Mouse (Mus musculus): ENCODE results near the gene Slc17a9. TPM values are rescaled to one million over a fixed set of nuclear protein-coding genes. Genes with fewer than 3 reads are reported as not detected.
"Not testable (repeated sequence)": the region's sequence is repeated elsewhere in the genome, so short reads cannot be mapped to it uniquely, and the experiment has no call there.

The Slc17a9 gene
- polyA plus RNA-seq, 1 experiment = not detected

GRCm38 (mm10) chr2:180705975-180706374 lies 19.1 kb upstream of the Slc17a9 start:
- H3K4me3 ChIP-seq (ENCODE audit: insufficient read depth, low read depth, low read length) = no peak overlapping the region
- TF ChIP-seq POLR2A (IDR thresholded peaks at IDR 0.05; ENCODE audit: insufficient read depth, low read depth, low read length) = no peak
- no peak for TF ChIP-seq CTCF (IDR thresholded peaks at IDR 0.05; ENCODE audit: insufficient read depth, low read depth, low read length)
- no peak overlapping the region for H3K27ac ChIP-seq (ENCODE audit: insufficient read depth, low read depth, low read length)
- 94% methylated on average over 5 of the region's 5 CpGs for WGBS
- H3K4me1 ChIP-seq (ENCODE audit: control insufficient read depth, insufficient read depth, low read length) = no peaks in the 10 kb centered on the region

- under 1% methylated on average over 39 of the region's 39 CpGs for WGBS
- peaks cover 5% of the 10 kb centered on the region for H3K4me1 ChIP-seq (ENCODE audit: control insufficient read depth, insufficient read depth, low read length)
Measured at GRCm38 (mm10) chr2:180709023-180709922, 15.8 kb upstream of the Slc17a9 start.

DNA sequence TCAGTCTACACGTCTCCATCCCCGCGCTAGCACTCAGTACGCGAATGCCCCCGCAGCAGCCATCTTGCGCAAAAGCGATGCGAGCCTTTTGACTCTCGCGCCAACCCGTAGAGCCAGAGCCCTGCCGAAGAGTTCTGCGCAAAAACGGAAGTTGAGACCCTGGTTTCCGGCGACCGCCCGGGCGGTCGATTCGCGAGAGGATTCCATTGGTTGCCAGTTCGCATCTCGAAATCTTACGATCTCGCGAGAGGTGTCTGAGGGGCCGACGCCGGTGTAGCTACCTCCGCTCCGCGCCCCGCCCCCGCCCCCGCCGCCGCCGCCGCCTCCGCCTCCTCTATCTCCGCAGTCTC lies 15.2 kb upstream of the Slc17a9 start, which contains the start of the genes Dido1 and Gid8:
Gene Dido1 (minus strand): TSS at position 77 of the 350 bp plus-strand sequence.
Gene Gid8 (plus strand): TSS at position 195 of the 350 bp plus-strand sequence.
- peaks cover 5% of the 10 kb centered on the region for H3K4me1 ChIP-seq (ENCODE audit: control insufficient read depth, insufficient read depth, low read length)
- no peak for TF ChIP-seq CTCF (IDR thresholded peaks at IDR 0.05; ENCODE audit: insufficient read depth, low read depth, low read length)
- TF ChIP-seq POLR2A (IDR thresholded peaks at IDR 0.05; ENCODE audit: insufficient read depth, low read depth, low read length) = 0 out of 2 replicates have a peak, but pooled peaks have one; percentile 16
- H3K27ac ChIP-seq (ENCODE audit: insufficient read depth, low read depth, low read length) = peak within 1 kb of the TSS; percentile 81
- peak within 1 kb of the TSS; percentile 76 for H3K4me3 ChIP-seq (ENCODE audit: insufficient read depth, low read depth, low read length)
- under 1% methylated on average over 43 of the region's 43 CpGs for WGBS

More at GRCm38 (mm10) chr2:180709023-180709922, 15.8 kb upstream of the Slc17a9 start:
- Histone ChIP-seq H3K27ac (ENCODE audit: insufficient read depth, low read depth, low read length) (peak overlapping the region; percentile 81), H3K4me3 (ENCODE audit: insufficient read depth, low read depth, low read length) (peak overlapping the region; percentile 74)
- TF ChIP-seq CTCF (IDR thresholded peaks at IDR 0.05; ENCODE audit: insufficient read depth, low read depth, low read length) = no peak
- TF ChIP-seq POLR2A (IDR thresholded peaks at IDR 0.05; ENCODE audit: insufficient read depth, low read depth, low read length) = 0 out of 2 replicates have a peak, but pooled peaks have one; percentile 0

DNA sequence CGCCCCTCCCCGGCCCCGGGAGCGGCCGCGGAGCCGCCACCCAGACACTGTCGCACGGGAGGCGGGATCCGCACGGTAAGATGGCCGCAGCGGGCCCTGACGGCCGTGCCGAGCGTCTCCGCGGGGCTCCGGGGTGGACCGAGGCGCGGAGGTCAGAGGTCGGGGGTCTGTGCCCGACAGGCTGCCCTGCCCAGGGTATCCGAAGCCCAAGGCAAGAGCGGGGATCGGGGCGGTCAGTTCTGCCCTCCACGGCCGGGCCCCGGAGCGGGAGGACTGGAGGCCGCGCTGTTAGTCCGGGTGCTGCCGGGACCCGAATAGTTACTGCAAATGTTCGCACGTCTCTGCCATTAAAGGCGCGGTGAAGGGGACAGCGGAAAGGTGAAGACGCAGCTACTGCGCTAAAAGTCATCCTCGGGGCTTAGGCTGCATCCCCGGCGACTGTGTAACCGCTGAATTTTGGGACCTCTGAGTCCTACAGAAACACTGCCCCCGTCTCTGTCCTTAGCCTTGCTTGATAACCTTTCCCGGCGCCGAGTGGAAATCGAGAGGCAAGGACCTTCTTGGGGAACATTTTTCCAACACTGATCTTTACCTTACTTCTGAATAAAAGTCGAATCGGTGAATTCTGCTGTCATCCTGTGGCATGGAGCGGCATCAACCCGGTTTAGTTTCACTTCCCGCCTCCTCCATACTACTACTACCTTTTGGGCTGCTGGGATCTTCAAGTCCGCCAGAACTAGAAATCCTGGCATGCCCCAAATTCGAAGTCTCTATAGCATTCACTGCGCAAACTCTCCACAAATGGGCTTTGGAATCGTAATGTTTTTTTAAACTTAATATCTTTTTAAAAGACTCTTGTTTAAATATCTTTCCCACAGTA lies 14.5 kb upstream of the Slc17a9 start:
- TF ChIP-seq CTCF (IDR thresholded peaks at IDR 0.05; ENCODE audit: insufficient read depth, low read depth, low read length) (no peak), POLR2A (IDR thresholded peaks at IDR 0.05; ENCODE audit: insufficient read depth, low read depth, low read length) (no peak; the same call in 1 of the 2 replicates)
- H3K4me1 ChIP-seq (ENCODE audit: control insufficient read depth, insufficient read depth, low read length) = peaks cover 5% of the 10 kb centered on the region
- H3K27ac ChIP-seq (ENCODE audit: insufficient read depth, low read depth, low read length) = peak overlapping the region; percentile 65
- 2% methylated on average over 64 of the region's 64 CpGs for WGBS
- peak overlapping the region; percentile 76 for H3K4me3 ChIP-seq (ENCODE audit: insufficient read depth, low read depth, low read length)

DNA sequence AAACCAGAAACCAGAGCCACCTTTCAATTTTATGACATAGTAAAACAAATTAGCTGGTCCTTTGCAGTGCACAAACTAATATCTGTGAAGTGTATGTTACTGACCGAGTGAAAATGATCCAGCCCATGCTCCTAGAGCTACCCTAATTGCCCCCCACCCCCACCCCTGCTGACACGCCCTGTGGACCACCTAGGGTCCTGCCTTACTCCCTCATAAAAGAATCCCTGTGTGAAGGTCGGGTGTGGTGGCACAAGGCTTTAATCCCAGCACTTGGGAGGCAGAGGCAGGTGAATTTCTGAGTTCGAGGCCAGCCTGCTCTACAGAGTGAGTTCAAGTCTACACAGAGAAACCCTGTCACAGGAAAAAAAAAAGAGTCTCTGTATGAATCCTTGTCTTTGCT lies 13.5 kb upstream of the Slc17a9 start:
- H3K4me3 ChIP-seq (ENCODE audit: insufficient read depth, low read depth, low read length) = no peak overlapping the region
- H3K4me1 ChIP-seq (ENCODE audit: control insufficient read depth, insufficient read depth, low read length) = peaks cover 5% of the 10 kb centered on the region
- H3K27ac ChIP-seq (ENCODE audit: insufficient read depth, low read depth, low read length) = no peak overlapping the region
- no peak for TF ChIP-seq POLR2A (IDR thresholded peaks at IDR 0.05; ENCODE audit: insufficient read depth, low read depth, low read length)
- no peak for TF ChIP-seq CTCF (IDR thresholded peaks at IDR 0.05; ENCODE audit: insufficient read depth, low read depth, low read length)
- WGBS = 54% methylated on average over 4 of the region's 4 CpGs

- TF ChIP-seq CTCF (IDR thresholded peaks at IDR 0.05; ENCODE audit: insufficient read depth, low read depth, low read length) (no peak), POLR2A (IDR thresholded peaks at IDR 0.05; ENCODE audit: insufficient read depth, low read depth, low read length) (no peak)
- Histone ChIP-seq H3K27ac (ENCODE audit: insufficient read depth, low read depth, low read length) (no peak overlapping the region), H3K4me1 (ENCODE audit: control insufficient read depth, insufficient read depth, low read length) (peaks cover 5% of the 10 kb centered on the region), H3K4me3 (ENCODE audit: insufficient read depth, low read depth, low read length) (no peak overlapping the region)
- 92% methylated on average over 5 of the region's 5 CpGs for WGBS
Measured at GRCm38 (mm10) chr2:180712037-180712689, 12.9 kb upstream of the Slc17a9 start.

DNA sequence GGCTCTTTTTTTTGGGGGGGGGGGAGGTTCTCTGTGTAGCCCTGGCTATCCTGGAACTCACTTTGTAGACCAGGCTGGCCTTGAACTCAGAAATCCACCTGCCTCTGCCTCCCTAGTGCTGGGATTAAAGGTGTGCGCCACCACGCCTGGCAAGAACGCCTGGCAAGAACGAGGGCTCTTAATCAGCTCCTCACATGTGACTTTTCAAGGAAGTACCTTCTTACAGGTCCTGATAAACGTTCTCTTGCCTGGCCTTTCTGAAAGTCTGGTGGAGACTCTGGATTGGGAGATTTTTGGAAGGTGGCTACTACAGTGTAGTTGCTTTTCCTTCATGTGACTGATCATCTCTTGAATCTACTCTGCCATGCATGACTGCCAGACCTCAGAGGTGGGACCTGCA lies 2.3 kb upstream of the Slc17a9 start:
- H3K4me1 ChIP-seq (ENCODE audit: control insufficient read depth, insufficient read depth, low read length) = peaks cover 21% of the 10 kb centered on the region
- not testable (repeated sequence) for H3K27ac ChIP-seq (ENCODE audit: insufficient read depth, low read depth, low read length); H3K4me3 ChIP-seq (ENCODE audit: insufficient read depth, low read depth, low read length)
- WGBS = 88% methylated on average over 5 of the region's 5 CpGs

DNA sequence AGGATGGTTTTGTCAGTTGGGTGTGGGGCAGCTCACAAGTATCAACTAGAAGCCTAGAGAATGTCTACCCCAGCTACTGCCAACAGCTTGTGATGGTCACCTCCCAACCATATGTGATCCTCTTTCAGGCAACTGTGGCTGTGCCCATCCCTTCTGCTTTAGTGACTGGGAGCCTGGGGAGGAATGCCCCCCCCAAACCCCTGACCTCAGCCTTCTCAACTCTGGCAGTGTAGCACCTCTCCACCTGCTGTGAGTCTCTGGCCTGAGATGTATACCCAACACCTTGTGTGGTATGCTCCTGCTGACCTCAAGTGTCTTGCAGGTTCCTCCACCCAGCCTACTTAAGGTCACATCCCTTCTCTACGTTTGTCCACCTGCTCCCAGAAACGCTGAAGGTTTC lies 1.2 kb upstream of the Slc17a9 start:
- no peak overlapping the region for H3K4me3 ChIP-seq (ENCODE audit: insufficient read depth, low read depth, low read length)
- 49% methylated on average over 2 of the region's 2 CpGs for WGBS

More for the DNA sequence above, 1.2 kb upstream of the Slc17a9 start:
- Histone ChIP-seq H3K4me1 (ENCODE audit: control insufficient read depth, insufficient read depth, low read length) (peaks cover 21% of the 10 kb centered on the region), H3K27ac (ENCODE audit: insufficient read depth, low read depth, low read length) (no peak overlapping the region)
- TF ChIP-seq CTCF (IDR thresholded peaks at IDR 0.05; ENCODE audit: insufficient read depth, low read depth, low read length) = no peak
- TF ChIP-seq POLR2A (IDR thresholded peaks at IDR 0.05; ENCODE audit: insufficient read depth, low read depth, low read length) = no peak

All from olfactory bulb, adult 2 months (tissue).